Mouse (Mus musculus) ES-Bruce4 (cell line): ENCODE measurements around the gene Ythdf1.

Experiments used
- CTCF ChIP-seq: IDR thresholded peaks from one replicate; pipeline ENCODE4 v1.8.1; 2011; ENCODE audit warnings: low read depth, low read length
- POLR2A ChIP-seq: IDR thresholded peaks from one replicate; pipeline ENCODE4 v1.8.1; 2011; ENCODE audit warnings: low read length; ENCODE audit not compliant: insufficient read depth

DNA sequence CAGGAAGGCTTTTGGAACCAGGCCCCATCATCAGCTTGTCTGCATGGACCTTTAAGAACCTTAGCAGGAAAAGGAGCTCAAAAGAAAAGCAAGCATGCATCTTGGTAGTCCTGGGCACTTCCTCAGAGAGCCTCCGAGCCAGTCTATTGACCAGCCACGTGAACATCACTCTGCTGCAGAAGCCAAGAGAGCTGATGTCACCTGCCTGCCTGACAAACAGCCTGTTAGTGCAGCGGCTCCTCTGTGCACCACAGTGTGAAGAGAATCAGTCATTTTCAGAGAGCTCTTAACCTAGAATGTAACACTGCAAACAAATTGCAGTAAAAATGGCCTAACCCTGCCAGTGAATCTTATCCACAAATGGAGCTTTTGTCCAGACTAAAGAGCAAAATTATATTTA lies 50.7 kb downstream of the Ythdf1 start:
- TF ChIP-seq POLR2A = no peak
- TF ChIP-seq CTCF = no peak
